Mouse (Mus musculus) stomach, postnatal 0 days (tissue): ENCODE measurements at regions not wholly inside any gene's neighbourhood (a gene's known extent, or its start where the extent isn't known, plus 50 kb on each side); places are given as distances from the start of the nearest gene placed in this dataset.

Experiments used
- ATAC-seq: fragments of 200-750 bp; cut with Nextera tagmentation; 2 replicates; pipeline ENCODE4 v1.8.0; 2017; ENCODE audit not compliant: low FRiP score, low TSS enrichment
- DNase-seq: peaks from one replicate; pipeline ENCODE4 v3.0.0-alpha.2; 2016; ENCODE audit warnings: low spot score
- H3K27ac ChIP-seq: fragments of 300-500 bp; sonication (generic); replicated peaks from 2 replicates; pipeline ENCODE4 v1.5.1; 2014; ENCODE audit warnings: mild to moderate bottlenecking, control low read depth
- H3K27me3 ChIP-seq: fragments of 300-500 bp; sonication (generic); 2 replicates; pipeline ENCODE4 v1.6.1; 2014; ENCODE audit warnings: low read length; ENCODE audit not compliant: control insufficient read depth, insufficient read depth
- H3K36me3 ChIP-seq: fragments of 300-500 bp; sonication (generic); 2 replicates; pipeline ENCODE4 v1.6.1; 2014; ENCODE audit warnings: low read length, mixed read lengths; ENCODE audit not compliant: control insufficient read depth, insufficient read depth
- H3K4me1 ChIP-seq: fragments of 300-500 bp; sonication (generic); replicated peaks from 2 replicates; pipeline ENCODE4 v1.6.1; 2014; ENCODE audit warnings: antibody characterized with exemption; ENCODE audit not compliant: control insufficient read depth, insufficient read depth
- H3K4me2 ChIP-seq: fragments of 300-500 bp; sonication (generic); replicated peaks from 2 replicates; pipeline ENCODE4 v1.6.1; 2014; ENCODE audit warnings: low read depth, mild to moderate bottlenecking, control low read depth, moderate library complexity
- H3K4me3 ChIP-seq: fragments of 300-500 bp; sonication (generic); 2 replicates; pipeline ENCODE4 v1.5.1; 2014; ENCODE audit warnings: low read depth, low read length, control low read depth
- H3K9ac ChIP-seq: fragments of 300-500 bp; sonication (generic); 2 replicates; pipeline ENCODE4 v1.6.1; 2014; ENCODE audit warnings: mild to moderate bottlenecking, low read length, control low read depth, mixed read lengths
- H3K9me3 ChIP-seq: fragments of 300-500 bp; sonication (generic); 2 replicates; pipeline ENCODE4 v1.6.1; 2016; ENCODE audit warnings: low read length; ENCODE audit not compliant: control insufficient read depth
- CTCF ChIP-seq: IDR thresholded peaks from 2 replicates; pipeline ENCODE4 v1.5.1; 2016; ENCODE audit warnings: antibody characterized with exemption, low read depth, mild to moderate bottlenecking, moderate library complexity
- EP300 ChIP-seq: optimal IDR thresholded peaks from 2 replicates; pipeline ENCODE3; 2016; ENCODE audit warnings: antibody characterized with exemption
- WGBS: fragments of 180-500 bp; shearing (Covaris S2); extraction: QIAGEN DNeasy Blood & Tissue Kit; methylation state at CpG from one replicate; pipeline ENCODE4 v1.1.7; 2014; 5-methylcytosine and 5-hydroxymethylcytosine counted together

DNA sequence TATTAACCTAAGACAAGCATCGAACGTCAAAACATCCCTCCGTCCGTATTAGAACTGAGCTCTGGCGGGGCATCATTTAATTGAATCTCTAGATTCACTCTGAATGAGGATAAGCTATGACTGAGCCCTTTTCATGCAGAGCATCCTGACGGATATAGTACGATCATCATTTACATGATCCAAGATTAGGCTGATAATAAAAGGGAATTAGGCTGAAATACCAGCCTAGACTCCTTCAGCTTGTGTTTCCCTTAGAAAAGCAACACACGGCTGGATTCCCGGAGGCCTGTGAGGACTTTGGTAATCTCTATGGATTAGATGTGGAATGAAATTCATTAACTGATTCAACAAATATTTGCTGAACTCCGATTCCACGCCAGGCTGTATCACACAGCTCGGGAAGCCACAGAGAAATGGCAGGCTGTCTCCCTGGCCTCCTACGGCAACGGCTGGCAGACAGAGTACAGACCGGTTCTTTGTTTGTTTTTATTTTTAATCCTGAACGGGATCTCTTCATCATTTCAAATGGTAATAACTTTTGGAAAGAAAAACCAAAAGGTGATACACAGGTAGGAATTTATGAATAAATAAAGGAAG is 62.3 kb upstream of the Rap1b start:
- Histone ChIP-seq H3K36me3 (no peaks in the 10 kb centered on the region), H3K4me2 (no peak overlapping the region), H3K27me3 (no peaks in the 10 kb centered on the region), H3K4me3 (no peak overlapping the region), H3K4me1 (peaks cover 2% of the 10 kb centered on the region; the same call in 1 of the 2 replicates), H3K27ac (no peak overlapping the region), H3K9me3 (no peaks in the 10 kb centered on the region), H3K9ac (no peak overlapping the region)
- TF ChIP-seq CTCF (no peak), EP300 (no peak)
- DNase-seq: no peak
- 44% methylated on average over 16 of the region's 16 CpGs for WGBS
- ATAC-seq: no peak

GRCm38 (mm10) chr10:117909155-117909554 is 63.3 kb upstream of the Rap1b start:
- TF ChIP-seq CTCF (no peak), EP300 (no peak)
- Histone ChIP-seq H3K4me2 (no peak overlapping the region), H3K4me3 (no peak overlapping the region), H3K9me3 (no peaks in the 10 kb centered on the region), H3K4me1 (peaks cover 2% of the 10 kb centered on the region; the same call in 1 of the 2 replicates), H3K27me3 (no peaks in the 10 kb centered on the region), H3K36me3 (no peaks in the 10 kb centered on the region), H3K27ac (no peak overlapping the region), H3K9ac (no peak overlapping the region)
- 90% methylated on average over 4 of the region's 4 CpGs for WGBS
- DNase-seq: no peak
- ATAC-seq: no peak

GRCm38 (mm10) chr10:117909811-117910239 is 64.0 kb upstream of the Rap1b start:
- H3K4me3 ChIP-seq: no peak overlapping the region
- H3K27ac ChIP-seq: no peak overlapping the region
- WGBS: 57% methylated on average over 11 of the region's 11 CpGs
- TF ChIP-seq EP300 (no peak), CTCF (no peak)
- H3K36me3 ChIP-seq: no peaks in the 10 kb centered on the region
- no peaks in the 10 kb centered on the region for H3K9me3 ChIP-seq
- DNase-seq (no peak), ATAC-seq (no peak)
- H3K4me1 ChIP-seq: peaks cover 2% of the 10 kb centered on the region; the same call in 1 of the 2 replicates
- H3K27me3 ChIP-seq: no peaks in the 10 kb centered on the region
- H3K4me2 ChIP-seq: no peak overlapping the region
- H3K9ac ChIP-seq: no peak overlapping the region

GRCm38 (mm10) chr10:117910426-117910825 is 64.6 kb upstream of the Rap1b start:
- Histone ChIP-seq H3K4me2 (no peak overlapping the region), H3K4me3 (no peak overlapping the region), H3K9me3 (no peaks in the 10 kb centered on the region), H3K27me3 (no peaks in the 10 kb centered on the region), H3K36me3 (no peaks in the 10 kb centered on the region), H3K27ac (no peak overlapping the region), H3K4me1 (peaks cover 2% of the 10 kb centered on the region; the same call in 1 of the 2 replicates), H3K9ac (no peak overlapping the region)
- no peak for TF ChIP-seq EP300
- TF ChIP-seq CTCF: no peak
- DNase-seq: no peak
- WGBS: 80% methylated on average over 7 of the region's 7 CpGs
- no peak for ATAC-seq

DNA sequence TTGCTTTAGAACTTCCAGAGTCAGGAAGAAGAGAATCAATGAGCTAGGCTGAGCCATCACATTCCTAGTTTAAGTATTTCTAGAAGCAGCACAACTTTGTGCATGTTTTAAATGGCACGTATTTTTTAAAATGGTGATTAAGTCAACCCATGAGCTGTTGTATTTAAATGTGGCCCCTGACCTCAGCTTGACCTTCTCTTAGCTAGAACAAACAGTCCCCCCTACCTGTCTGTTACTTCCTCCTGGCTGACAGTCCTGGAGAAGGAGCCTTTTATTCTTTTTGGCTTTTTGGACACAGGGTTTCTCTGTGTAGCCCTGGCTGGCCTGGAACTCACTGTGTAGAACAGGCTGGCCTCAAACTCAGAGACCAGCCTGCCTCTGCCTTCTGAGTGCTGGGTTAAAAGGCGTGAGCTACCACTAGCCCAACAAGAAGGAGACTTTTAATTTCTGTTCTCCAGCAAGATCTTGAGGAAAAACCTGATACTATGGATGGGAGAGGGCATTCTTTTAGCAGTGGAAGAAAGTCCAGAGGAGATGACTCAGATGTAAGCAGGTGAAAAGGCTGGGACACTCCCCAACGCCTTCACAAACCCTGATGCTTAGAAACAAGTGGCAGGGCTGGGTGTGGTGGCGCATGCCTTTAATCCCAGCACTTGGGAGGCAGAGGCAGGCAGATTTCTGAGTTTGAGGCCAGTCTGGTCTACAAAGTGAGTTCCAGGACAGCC is 69.3 kb upstream of the Rap1b start:
- Histone ChIP-seq H3K27me3 (no peaks in the 10 kb centered on the region), H3K36me3 (no peaks in the 10 kb centered on the region), H3K4me1 (no peaks in the 10 kb centered on the region), H3K9me3 (no peaks in the 10 kb centered on the region), H3K27ac (no peak overlapping the region), H3K9ac (no peak overlapping the region), H3K4me2 (no peak overlapping the region), H3K4me3 (no peak overlapping the region)
- TF ChIP-seq CTCF (no peak), EP300 (no peak)
- 79% methylated on average over 4 of the region's 4 CpGs for WGBS
- no peak for DNase-seq
- no peak for ATAC-seq

DNA sequence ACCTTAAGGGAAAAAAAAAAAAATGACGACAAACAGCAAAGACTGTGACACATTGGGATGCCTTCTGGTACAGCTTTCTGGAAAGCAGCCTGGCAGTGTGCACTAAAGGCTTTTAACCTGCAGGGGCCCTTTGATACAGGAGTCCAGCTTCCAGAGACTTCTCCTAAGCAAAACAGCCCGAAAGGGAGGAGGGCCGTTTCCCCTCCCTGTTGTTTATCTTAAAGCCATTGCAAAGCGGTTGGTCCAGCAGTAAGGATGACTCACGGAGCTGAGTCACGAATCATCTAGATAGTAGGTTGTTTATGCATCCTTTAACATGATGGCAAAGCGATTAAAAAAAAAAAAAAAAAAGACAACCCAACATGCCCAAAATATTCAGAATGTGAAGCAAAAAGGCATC is 70.4 kb upstream of the Rap1b start:
- Histone ChIP-seq H3K4me3 (no peak overlapping the region), H3K9me3 (no peaks in the 10 kb centered on the region), H3K36me3 (no peaks in the 10 kb centered on the region), H3K9ac (no peak overlapping the region), H3K27me3 (no peaks in the 10 kb centered on the region), H3K27ac (no peak overlapping the region), H3K4me2 (no peak overlapping the region), H3K4me1 (no peaks in the 10 kb centered on the region)
- TF ChIP-seq EP300: no peak
- TF ChIP-seq CTCF: peak; percentile 30; the same call in 1 of the 2 replicates
- WGBS: 22% methylated on average over 7 of the region's 7 CpGs
- peak; percentile 35; the same call in 1 of the 2 replicates for ATAC-seq
- no peak for DNase-seq
